Mouse (Mus musculus): ENCODE data around the gene Olfr1380.
"Not testable (repeated sequence)": the region's sequence is repeated elsewhere in the genome, so short reads cannot be mapped to it uniquely, and the experiment has no call there.

- not testable (repeated sequence) for TF ChIP-seq GATA1 (IDR thresholded peaks at IDR 0.05; ENCODE audit: borderline replicate concordance, low read length); FLI1 (IDR thresholded peaks at IDR 0.05; ENCODE audit: low read length)
Observed at GRCm38 (mm10) chr11:49536631-49537030, 20.0 kb upstream of the Olfr1380 start.
